Mouse (Mus musculus) gastrocnemius, postnatal 4 days (tissue): Measurements from ENCODE around the gene Sema4a. TPM values are rescaled to one million over a fixed set of nuclear protein-coding genes. Genes with fewer than 3 reads are reported as not detected.
"Not testable (repeated sequence)": the region's sequence is repeated elsewhere in the genome, so short reads cannot be mapped to it uniquely, and the experiment has no call there.

Experiments
- DNase-seq, 2 experiments: peaks; one replicate each; pipeline ENCODE4 v3.0.0; 2021 to 2022; ENCODE audit warnings: low spot score in 2 of 2, mixed read lengths in 2 of 2
- total RNA-seq, 2 experiments: library from RNA; stranded (reverse); gene quantifications; 2 replicates each; pipeline ENCODE4 v1.2.3; 2021

Sema4a gene
- total RNA-seq, 2 experiments from 2014 or later = 3.0 to 4.4 TPM

GRCm38 (mm10) chr3:88436395-88437201 is 24.4 kb downstream of the Sema4a start:
- peak; percentile 37 to 54 for DNase-seq

- DNase-seq = no peak
These were observed 25.5 kb downstream of the Sema4a start for GRCm38 (mm10) chr3:88435515-88435914.

- not testable (repeated sequence) for DNase-seq
These were observed 32.3 kb downstream of the Sema4a start for GRCm38 (mm10) chr3:88428639-88429038.

- no peak for DNase-seq
These were observed 33.6 kb downstream of the Sema4a start for GRCm38 (mm10) chr3:88427342-88427905.

GRCm38 (mm10) chr3:88425708-88426420 is 35.1 kb downstream of the Sema4a start:
- no peak for DNase-seq

GRCm38 (mm10) chr3:88425330-88425689 is 35.7 kb downstream of the Sema4a start:
- no peak for DNase-seq

GRCm38 (mm10) chr3:88424605-88425329 is 36.2 kb downstream of the Sema4a start, which contains the start of gene Slc25a44:
TSS of gene Slc25a44 (minus strand) at chr3:88425139.
- peak; percentile 78 to 88 for DNase-seq

GRCm38 (mm10) chr3:88422020-88422720 is 38.8 kb downstream of the Sema4a start:
- no peak for DNase-seq

GRCm38 (mm10) chr3:88420771-88421170 is 40.2 kb downstream of the Sema4a start:
- no peak for DNase-seq

- DNase-seq = no peak
These were observed 43.0 kb downstream of the Sema4a start for GRCm38 (mm10) chr3:88418016-88418415.

- DNase-seq = no peak
These were observed 45.3 kb downstream of the Sema4a start for GRCm38 (mm10) chr3:88415668-88416067.

- no peak for DNase-seq
These were observed 48.3 kb downstream of the Sema4a start for GRCm38 (mm10) chr3:88412636-88413035.

GRCm38 (mm10) chr3:88411681-88412080 is 49.3 kb downstream of the Sema4a start:
- no peak for DNase-seq

- DNase-seq = no peak
These were observed 50.3 kb downstream of the Sema4a start for GRCm38 (mm10) chr3:88410645-88411031.

GRCm38 (mm10) chr3:88409741-88410644 is 51.0 kb downstream of the Sema4a start, which contains the start of gene Pmf1:
TSS of gene Pmf1 (minus strand) at chr3:88410331.
- DNase-seq = peak; percentile 86 to 95

GRCm38 (mm10) chr3:88408953-88409352 is 52.0 kb downstream of the Sema4a start:
- no peak for DNase-seq

- DNase-seq = no peak
These were observed 53.5 kb downstream of the Sema4a start for GRCm38 (mm10) chr3:88407529-88407928.

GRCm38 (mm10) chr3:88407090-88407489 is 53.9 kb downstream of the Sema4a start:
- peak in 1 of 2 experiments; percentile 53 for DNase-seq

GRCm38 (mm10) chr3:88403522-88404230 is 57.3 kb downstream of the Sema4a start:
- DNase-seq = no peak
